8 mouse cellular contexts compared by ENCODE assay signal in the genomic region with DNA sequence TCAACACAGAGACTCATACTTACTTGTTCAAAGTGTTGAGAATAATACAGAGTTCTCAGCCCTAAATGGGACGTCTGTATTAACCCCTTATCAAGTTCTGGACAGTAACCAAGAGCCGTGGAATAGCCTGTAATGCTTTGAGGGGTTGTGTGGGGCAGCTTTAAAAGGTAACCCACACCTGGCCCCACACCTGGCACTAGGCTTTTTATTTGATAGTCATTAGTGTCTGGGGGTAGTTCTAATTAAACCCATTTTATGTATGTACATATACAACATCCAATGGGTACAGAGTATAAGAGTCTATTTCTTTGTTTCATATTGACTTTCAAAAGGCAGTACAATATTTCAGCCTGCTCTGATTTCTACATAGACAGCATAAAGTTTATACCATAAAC. TPM values are rescaled to one million over a fixed set of nuclear protein-coding genes. Genes with fewer than 3 reads are reported as not detected.
A peak's percentile ranks its signal among the peaks of the same experiment; 100 is the strongest.
DNase-seq lines count a peak whose midpoint lies in the region; ATAC-seq lines count a peak whose summit lies in the region.

No protein-coding gene starts in this region.

- H3K36me3 ChIP-seq in heart, embryonic 13.5 days, result no peaks in the 10 kb centered on the region
- H3K36me3 ChIP-seq in embryonic facial prominence, embryonic 11.5 days (replicated peaks; ENCODE audit: control insufficient read depth, insufficient read depth, low read depth, low read length), result no peaks in the 10 kb centered on the region
- no peaks in the 10 kb centered on the region for H3K36me3 ChIP-seq in hindbrain, embryonic 15.5 days
- H3K36me3 ChIP-seq in midbrain, embryonic 13.5 days, result no peaks in the 10 kb centered on the region

- ATAC-seq in heart, embryonic 13.5 days (ENCODE audit: extremely low read depth, insufficient number of reproducible peaks, low FRiP score, low TSS enrichment), result no peak
- peak; percentile 27 for ATAC-seq in embryonic facial prominence, embryonic 11.5 days (replicated peaks; ENCODE audit: insufficient number of reproducible peaks, low FRiP score, low TSS enrichment, low read depth)
- ATAC-seq in hindbrain, embryonic 15.5 days (ENCODE audit: low FRiP score, low read depth), result no peak
- ATAC-seq in midbrain, embryonic 13.5 days, result no peak
- ATAC-seq in granulocyte monocyte progenitor cell, adult 5-6 weeks (replicated peaks; ENCODE audit: poor library complexity, severe bottlenecking), result no peak

- peak overlapping the region; percentile 98 for H3K4me2 ChIP-seq in heart, embryonic 13.5 days
- no peak overlapping the region; the same call in 1 of the 2 replicates for H3K4me2 ChIP-seq in embryonic facial prominence, embryonic 11.5 days (ENCODE audit: low read depth, low read length)
- peak overlapping the region; percentile 86 for H3K4me2 ChIP-seq in hindbrain, embryonic 15.5 days
- H3K4me2 ChIP-seq in midbrain, embryonic 13.5 days (replicated peaks), result peak overlapping the region; percentile 92

- H3K4me1 ChIP-seq in heart, embryonic 13.5 days, result peaks cover 8% of the 10 kb centered on the region
- H3K4me1 ChIP-seq in embryonic facial prominence, embryonic 11.5 days (ENCODE audit: control insufficient read depth, insufficient read depth, low read length), result no peaks in the 10 kb centered on the region
- peaks cover 11% of the 10 kb centered on the region for H3K4me1 ChIP-seq in hindbrain, embryonic 15.5 days (replicated peaks)
- H3K4me1 ChIP-seq in midbrain, embryonic 13.5 days (replicated peaks), result peaks cover 5% of the 10 kb centered on the region

- no peak overlapping the region for H3K9ac ChIP-seq in heart, embryonic 13.5 days
- H3K9ac ChIP-seq in embryonic facial prominence, embryonic 11.5 days (replicated peaks; ENCODE audit: low read length), result no peak overlapping the region
- peak overlapping the region; percentile 89 for H3K9ac ChIP-seq in hindbrain, embryonic 15.5 days
- H3K9ac ChIP-seq in midbrain, embryonic 13.5 days (replicated peaks), result no peak overlapping the region

- no peak overlapping the region for H3K27ac ChIP-seq in heart, embryonic 13.5 days (replicated peaks)
- no peak overlapping the region for H3K27ac ChIP-seq in embryonic facial prominence, embryonic 11.5 days (replicated peaks; ENCODE audit: low read depth, low read length)
- peak overlapping the region; percentile 88 for H3K27ac ChIP-seq in hindbrain, embryonic 15.5 days (replicated peaks)
- no peak overlapping the region for H3K27ac ChIP-seq in midbrain, embryonic 13.5 days

- H3K27me3 ChIP-seq in heart, embryonic 13.5 days (replicated peaks), result peaks cover 12% of the 10 kb centered on the region
- H3K27me3 ChIP-seq in embryonic facial prominence, embryonic 11.5 days (ENCODE audit: control insufficient read depth, insufficient read depth, low read length), result peaks cover 2% of the 10 kb centered on the region; the same call in 1 of the 2 replicates
- no peaks in the 10 kb centered on the region for H3K27me3 ChIP-seq in hindbrain, embryonic 15.5 days
- no peaks in the 10 kb centered on the region for H3K27me3 ChIP-seq in midbrain, embryonic 13.5 days

- 32% methylated on average over 2 of the region's 2 CpGs for WGBS in heart, embryonic 13.5 days
- 62% methylated on average over 2 of the region's 2 CpGs for WGBS in embryonic facial prominence, embryonic 11.5 days
- WGBS in hindbrain, embryonic 15.5 days, result 59% methylated on average over 2 of the region's 2 CpGs
- WGBS in midbrain, embryonic 13.5 days, result 56% methylated on average over 2 of the region's 2 CpGs

- DNase-seq in heart, adult 8-10 months (ENCODE audit: low spot score), result no peak
- DNase-seq in embryonic facial prominence, embryonic 11.5 days (ENCODE audit: low spot score), result no peak
- DNase-seq in thymus, adult 18-20 months, result no peak
- DNase-seq in adrenal gland, postnatal 14 days, result no peak

- H3K9me3 ChIP-seq in heart, embryonic 13.5 days, result no peaks in the 10 kb centered on the region
- no peaks in the 10 kb centered on the region for H3K9me3 ChIP-seq in embryonic facial prominence, embryonic 11.5 days (replicated peaks; ENCODE audit: control insufficient read depth, low read length)
- no peaks in the 10 kb centered on the region for H3K9me3 ChIP-seq in hindbrain, embryonic 15.5 days
- no peaks in the 10 kb centered on the region for H3K9me3 ChIP-seq in midbrain, embryonic 13.5 days

- H3K4me3 ChIP-seq in heart, embryonic 13.5 days, result peak overlapping the region; percentile 76
- H3K4me3 ChIP-seq in embryonic facial prominence, embryonic 11.5 days (ENCODE audit: low read depth, low read length), result no peak overlapping the region; the same call in 1 of the 2 replicates
- H3K4me3 ChIP-seq in hindbrain, embryonic 15.5 days, result peak overlapping the region; percentile 83
- peak overlapping the region; percentile 64 for H3K4me3 ChIP-seq in midbrain, embryonic 13.5 days (replicated peaks)

RNA-seq across cellular contexts. Expression of a gene that starts 4.6 kb away (rescaled TPM):
- 0.10 and 0.12 TPM in 2 replicates for polyA plus RNA-seq in heart, embryonic 13.5 days (2015; fragmentation: Nextera tagmentation; extraction: Ambion mirVana)
- total RNA-seq in heart, adult 8-10 months (2022), result not detected
- 0.13 and 0.18 TPM in 2 replicates for polyA plus RNA-seq in embryonic facial prominence, embryonic 11.5 days (2014; fragmentation: Nextera tagmentation; extraction: Ambion mirVana)
- polyA plus RNA-seq in hindbrain, embryonic 15.5 days (2015; fragmentation: Nextera tagmentation; extraction: Ambion mirVana), result 0.10 and 0.31 TPM in 2 replicates
- not detected in 2 replicates for polyA plus RNA-seq in midbrain, embryonic 13.5 days (2015; fragmentation: Nextera tagmentation; extraction: Ambion mirVana)
- total RNA-seq in adrenal gland, postnatal 14 days (2021), result 0.75 and 19.1 TPM in 2 replicates
- total RNA-seq in granulocyte monocyte progenitor cell, adult 5-6 weeks (2014; fragmentation: Nextera tagmentation), result not detected in 2 replicates
- total RNA-seq in granulocyte monocyte progenitor cell, adult 5-6 weeks (2017), result not detected in 2 replicates

RNA-seq across cellular contexts. Expression of a gene that starts 38.0 kb away (rescaled TPM):
- polyA plus RNA-seq in heart, embryonic 13.5 days (2015; fragmentation: Nextera tagmentation; extraction: Ambion mirVana), result 0.05 TPM in 1 of 2 replicates, not detected in the other
- not detected for total RNA-seq in heart, adult 8-10 months (2022)
- polyA plus RNA-seq in embryonic facial prominence, embryonic 11.5 days (2014; fragmentation: Nextera tagmentation; extraction: Ambion mirVana), result not detected in 2 replicates
- not detected in 2 replicates for polyA plus RNA-seq in hindbrain, embryonic 15.5 days (2015; fragmentation: Nextera tagmentation; extraction: Ambion mirVana)
- polyA plus RNA-seq in midbrain, embryonic 13.5 days (2015; fragmentation: Nextera tagmentation; extraction: Ambion mirVana), result not detected in 2 replicates
- total RNA-seq in adrenal gland, postnatal 14 days (2021), result 0.34 and 8.6 TPM in 2 replicates
- total RNA-seq in granulocyte monocyte progenitor cell, adult 5-6 weeks (2014; fragmentation: Nextera tagmentation), result not detected in 2 replicates
- total RNA-seq in granulocyte monocyte progenitor cell, adult 5-6 weeks (2017), result not detected in 2 replicates

RNA-seq across cellular contexts. Expression of a gene that starts 49.6 kb away (rescaled TPM):
- 16.9 and 17.5 TPM in 2 replicates for polyA plus RNA-seq in heart, embryonic 13.5 days (2015; fragmentation: Nextera tagmentation; extraction: Ambion mirVana)
- total RNA-seq in heart, adult 8-10 months (2022), result 1 to 10 TPM; 2.6 to 6.7 (median 3.8) TPM
- 29.4 and 33.4 TPM in 2 replicates for polyA plus RNA-seq in embryonic facial prominence, embryonic 11.5 days (2014; fragmentation: Nextera tagmentation; extraction: Ambion mirVana)
- polyA plus RNA-seq in hindbrain, embryonic 15.5 days (2015; fragmentation: Nextera tagmentation; extraction: Ambion mirVana), result 6.6 and 7.9 TPM in 2 replicates
- 9.5 TPM in 2 replicates for polyA plus RNA-seq in midbrain, embryonic 13.5 days (2015; fragmentation: Nextera tagmentation; extraction: Ambion mirVana)
- total RNA-seq in adrenal gland, postnatal 14 days (2021), result 10.4 and 12.1 TPM in 2 replicates
- total RNA-seq in granulocyte monocyte progenitor cell, adult 5-6 weeks (2014; fragmentation: Nextera tagmentation), result 156 and 158 TPM in 2 replicates
- 230 and 279 TPM in 2 replicates for total RNA-seq in granulocyte monocyte progenitor cell, adult 5-6 weeks (2017)
